Mouse (Mus musculus): Measurements from ENCODE around the gene Nrxn1. TPM values are rescaled to one million over a fixed set of nuclear protein-coding genes. Genes with fewer than 3 reads are reported as not detected.

The Nrxn1 gene
- polyA plus RNA-seq, 1 experiment: not detected

GRCm38 (mm10) chr17:90628004-90628403, 464.9 kb downstream of the Nrxn1 start:
- Histone ChIP-seq H3K9me3 (ENCODE audit: control insufficient read depth, low read length) (no peaks in the 10 kb centered on the region; the same call in 1 of the 2 replicates), H3K4me3 (replicated peaks) (no peak overlapping the region), H3K4me1 (ENCODE audit: control insufficient read depth) (no peaks in the 10 kb centered on the region), H3K27me3 (ENCODE audit: control insufficient read depth) (no peaks in the 10 kb centered on the region), H3K36me3 (ENCODE audit: control insufficient read depth) (no peaks in the 10 kb centered on the region)
- TF ChIP-seq TAL1 (IDR thresholded peaks at IDR 0.05; ENCODE audit: low read length) (no peak), GATA1 (IDR thresholded peaks at IDR 0.05; ENCODE audit: low read length) (no peak)

GRCm38 (mm10) chr17:90627395-90627794, 465.5 kb downstream of the Nrxn1 start:
- no peaks in the 10 kb centered on the region for H3K36me3 ChIP-seq (ENCODE audit: control insufficient read depth)
- no peaks in the 10 kb centered on the region; the same call in 1 of the 2 replicates for H3K9me3 ChIP-seq (ENCODE audit: control insufficient read depth, low read length)
- no peak for TF ChIP-seq TAL1 (IDR thresholded peaks at IDR 0.05; ENCODE audit: low read length)
- no peak for TF ChIP-seq GATA1 (IDR thresholded peaks at IDR 0.05; ENCODE audit: low read length)
- H3K4me1 ChIP-seq (ENCODE audit: control insufficient read depth): no peaks in the 10 kb centered on the region
- no peak overlapping the region for H3K4me3 ChIP-seq (replicated peaks)
- no peaks in the 10 kb centered on the region for H3K27me3 ChIP-seq (ENCODE audit: control insufficient read depth)

GRCm38 (mm10) chr17:90624591-90625266, 468.1 kb downstream of the Nrxn1 start:
- Histone ChIP-seq H3K27me3 (ENCODE audit: control insufficient read depth) (no peaks in the 10 kb centered on the region), H3K36me3 (ENCODE audit: control insufficient read depth) (no peaks in the 10 kb centered on the region), H3K4me3 (replicated peaks) (no peak overlapping the region), H3K9me3 (ENCODE audit: control insufficient read depth, low read length) (no peaks in the 10 kb centered on the region; the same call in 1 of the 2 replicates), H3K4me1 (ENCODE audit: control insufficient read depth) (no peaks in the 10 kb centered on the region)
- TF ChIP-seq GATA1 (IDR thresholded peaks at IDR 0.05; ENCODE audit: low read length) (no peak), TAL1 (IDR thresholded peaks at IDR 0.05; ENCODE audit: low read length) (no peak)

- Histone ChIP-seq H3K9me3 (ENCODE audit: control insufficient read depth, low read length) (no peaks in the 10 kb centered on the region; the same call in 1 of the 2 replicates), H3K27me3 (ENCODE audit: control insufficient read depth) (no peaks in the 10 kb centered on the region), H3K36me3 (ENCODE audit: control insufficient read depth) (no peaks in the 10 kb centered on the region), H3K4me1 (ENCODE audit: control insufficient read depth) (no peaks in the 10 kb centered on the region), H3K4me3 (replicated peaks) (no peak overlapping the region)
- no peak for TF ChIP-seq GATA1 (IDR thresholded peaks at IDR 0.05; ENCODE audit: low read length)
- TF ChIP-seq TAL1 (IDR thresholded peaks at IDR 0.05; ENCODE audit: low read length): no peak
Measured at GRCm38 (mm10) chr17:90621828-90622227, 471.0 kb downstream of the Nrxn1 start.

- no peaks in the 10 kb centered on the region for H3K27me3 ChIP-seq (ENCODE audit: control insufficient read depth)
- H3K9me3 ChIP-seq (ENCODE audit: control insufficient read depth, low read length): no peaks in the 10 kb centered on the region
- no peaks in the 10 kb centered on the region for H3K4me1 ChIP-seq (ENCODE audit: control insufficient read depth)
- no peak overlapping the region for H3K4me3 ChIP-seq (replicated peaks)
- TF ChIP-seq GATA1 (IDR thresholded peaks at IDR 0.05; ENCODE audit: low read length) (no peak), TAL1 (IDR thresholded peaks at IDR 0.05; ENCODE audit: low read length) (no peak)
- H3K36me3 ChIP-seq (ENCODE audit: control insufficient read depth): no peaks in the 10 kb centered on the region
Measured at GRCm38 (mm10) chr17:90615019-90615418, 477.9 kb downstream of the Nrxn1 start.

GRCm38 (mm10) chr17:90607427-90607806, 485.5 kb downstream of the Nrxn1 start:
- no peaks in the 10 kb centered on the region for H3K9me3 ChIP-seq (ENCODE audit: control insufficient read depth, low read length)
- no peaks in the 10 kb centered on the region for H3K4me1 ChIP-seq (ENCODE audit: control insufficient read depth)
- H3K4me3 ChIP-seq (replicated peaks): no peak overlapping the region
- TF ChIP-seq TAL1 (IDR thresholded peaks at IDR 0.05; ENCODE audit: low read length): no peak
- TF ChIP-seq GATA1 (IDR thresholded peaks at IDR 0.05; ENCODE audit: low read length): no peak
- no peaks in the 10 kb centered on the region for H3K27me3 ChIP-seq (ENCODE audit: control insufficient read depth)
- H3K36me3 ChIP-seq (ENCODE audit: control insufficient read depth): no peaks in the 10 kb centered on the region

- TF ChIP-seq TAL1 (IDR thresholded peaks at IDR 0.05; ENCODE audit: low read length): no peak
- TF ChIP-seq GATA1 (IDR thresholded peaks at IDR 0.05; ENCODE audit: low read length): no peak
- no peaks in the 10 kb centered on the region for H3K9me3 ChIP-seq (ENCODE audit: control insufficient read depth, low read length)
- H3K4me3 ChIP-seq (replicated peaks): no peak overlapping the region
Measured at GRCm38 (mm10) chr17:90606718-90607426, 486.0 kb downstream of the Nrxn1 start.

GRCm38 (mm10) chr17:90599570-90600524, 493.0 kb downstream of the Nrxn1 start:
- H3K36me3 ChIP-seq (ENCODE audit: control insufficient read depth): no peaks in the 10 kb centered on the region
- H3K4me1 ChIP-seq (ENCODE audit: control insufficient read depth): no peaks in the 10 kb centered on the region
- H3K4me3 ChIP-seq (replicated peaks): no peak overlapping the region
- no peak for TF ChIP-seq GATA1 (IDR thresholded peaks at IDR 0.05; ENCODE audit: low read length)
- H3K9me3 ChIP-seq (ENCODE audit: control insufficient read depth, low read length): peaks cover 2% of the 10 kb centered on the region; the same call in 1 of the 2 replicates
- no peaks in the 10 kb centered on the region for H3K27me3 ChIP-seq (ENCODE audit: control insufficient read depth)

More at GRCm38 (mm10) chr17:90606718-90607426, 486.0 kb downstream of the Nrxn1 start:
- no peaks in the 10 kb centered on the region for H3K27me3 ChIP-seq (ENCODE audit: control insufficient read depth)
- no peaks in the 10 kb centered on the region for H3K4me1 ChIP-seq (ENCODE audit: control insufficient read depth)
- no peaks in the 10 kb centered on the region for H3K36me3 ChIP-seq (ENCODE audit: control insufficient read depth)

All from erythroblast, embryonic 14.5 days (primary cell).